Mouse (Mus musculus): ENCODE results near the gene Ephb4.

The Ephb4 gene

GRCm38 (mm10) chr5:137349384-137350204 lies at the start of gene Ephb4:
TSS of gene Ephb4 (plus strand) at chr5:137350109.
- peak; percentile 25 for DNase-seq

GRCm38 (mm10) chr5:137301253-137301652 lies 48.7 kb upstream of the Ephb4 start:
- peak; percentile 44 for DNase-seq

- no peak for DNase-seq
Measured at GRCm38 (mm10) chr5:137303609-137304008, 46.3 kb upstream of the Ephb4 start.

- DNase-seq, result no peak
Measured at GRCm38 (mm10) chr5:137304165-137304564, 45.7 kb upstream of the Ephb4 start.

GRCm38 (mm10) chr5:137304816-137305215 lies 45.1 kb upstream of the Ephb4 start:
- DNase-seq, result no peak

- no peak for DNase-seq
Measured at GRCm38 (mm10) chr5:137305822-137306221, 44.1 kb upstream of the Ephb4 start.

- DNase-seq, result peak; percentile 32
Measured at GRCm38 (mm10) chr5:137306439-137307005, 43.4 kb upstream of the Ephb4 start.

GRCm38 (mm10) chr5:137307071-137307912 lies 42.6 kb upstream of the Ephb4 start, which contains the start of gene Srrt:
TSS of gene Srrt (minus strand) at chr5:137307674.
- peak; percentile 89 for DNase-seq

GRCm38 (mm10) chr5:137308356-137308755 lies 41.6 kb upstream of the Ephb4 start:
- DNase-seq, result peak; percentile 39

- peak; percentile 10 for DNase-seq
Measured at GRCm38 (mm10) chr5:137313466-137314192, 36.3 kb upstream of the Ephb4 start.

GRCm38 (mm10) chr5:137314193-137315083 lies 35.5 kb upstream of the Ephb4 start, which contains the start of gene Trip6:
TSS of gene Trip6 (minus strand) at chr5:137314404.
- DNase-seq, result peak; percentile 32

- peak; percentile 24 for DNase-seq
Measured at GRCm38 (mm10) chr5:137315084-137315903, 34.6 kb upstream of the Ephb4 start.

GRCm38 (mm10) chr5:137317361-137317760 lies 32.5 kb upstream of the Ephb4 start:
- no peak for DNase-seq

- DNase-seq, result no peak
Measured at GRCm38 (mm10) chr5:137318570-137318969, 31.3 kb upstream of the Ephb4 start.

- DNase-seq, result no peak
Measured at GRCm38 (mm10) chr5:137320996-137321395, 28.9 kb upstream of the Ephb4 start.

GRCm38 (mm10) chr5:137330910-137331309 lies 19.0 kb upstream of the Ephb4 start:
- peak; percentile 8 for DNase-seq

GRCm38 (mm10) chr5:137332857-137333511 lies 16.9 kb upstream of the Ephb4 start:
- DNase-seq, result no peak

- DNase-seq, result peak; percentile 97
Measured at GRCm38 (mm10) chr5:137333512-137334174, 16.3 kb upstream of the Ephb4 start, which contains the start of gene Slc12a9. TSS of gene Slc12a9 (minus strand) at chr5:137333597.

- DNase-seq, result no peak
Measured at GRCm38 (mm10) chr5:137334317-137334716, 15.6 kb upstream of the Ephb4 start.

Measured in cerebellum, adult 9-10 months (tissue).